Mouse (Mus musculus): ENCODE results near the gene Rapgef3.

Rapgef3 gene

GRCm38 (mm10) chr15:97767280-97768186 is at the start of gene Rapgef3:
Gene Rapgef3, minus strand, starts transcription at chr15:97767972.
- DNase-seq: peak; percentile 95

- DNase-seq: no peak
Observed at GRCm38 (mm10) chr15:97816199-97816994, 48.6 kb upstream of the Rapgef3 start.

- DNase-seq: no peak
Observed at GRCm38 (mm10) chr15:97815254-97815653, 47.5 kb upstream of the Rapgef3 start.

- DNase-seq: no peak
Observed at GRCm38 (mm10) chr15:97814703-97815102, 46.9 kb upstream of the Rapgef3 start.

GRCm38 (mm10) chr15:97813452-97814204 is 45.9 kb upstream of the Rapgef3 start:
- DNase-seq: peak; percentile 78

GRCm38 (mm10) chr15:97812875-97813274 is 45.1 kb upstream of the Rapgef3 start:
- no peak for DNase-seq

GRCm38 (mm10) chr15:97812126-97812525 is 44.4 kb upstream of the Rapgef3 start:
- peak; percentile 91 for DNase-seq

GRCm38 (mm10) chr15:97811307-97811706 is 43.5 kb upstream of the Rapgef3 start:
- DNase-seq: no peak

- DNase-seq: no peak
Observed at GRCm38 (mm10) chr15:97810399-97810798, 42.6 kb upstream of the Rapgef3 start.

- DNase-seq: peak; percentile 86
Observed at GRCm38 (mm10) chr15:97809942-97810341, 42.2 kb upstream of the Rapgef3 start.

- DNase-seq: no peak
Observed at GRCm38 (mm10) chr15:97809206-97809605, 41.4 kb upstream of the Rapgef3 start.

GRCm38 (mm10) chr15:97808532-97808931 is 40.8 kb upstream of the Rapgef3 start:
- no peak for DNase-seq

GRCm38 (mm10) chr15:97807867-97808266 is 40.1 kb upstream of the Rapgef3 start:
- DNase-seq: no peak

GRCm38 (mm10) chr15:97802575-97802974 is 34.8 kb upstream of the Rapgef3 start:
- DNase-seq: no peak

- no peak for DNase-seq
Observed at GRCm38 (mm10) chr15:97801811-97802210, 34.0 kb upstream of the Rapgef3 start.

- no peak for DNase-seq
Observed at GRCm38 (mm10) chr15:97800853-97801252, 33.1 kb upstream of the Rapgef3 start.

- DNase-seq: no peak
Observed at GRCm38 (mm10) chr15:97799446-97799845, 31.7 kb upstream of the Rapgef3 start.

GRCm38 (mm10) chr15:97798134-97798533 is 30.4 kb upstream of the Rapgef3 start:
- DNase-seq: no peak

GRCm38 (mm10) chr15:97796674-97797310 is 29.0 kb upstream of the Rapgef3 start:
- DNase-seq: no peak

GRCm38 (mm10) chr15:97795559-97796235 is 27.9 kb upstream of the Rapgef3 start:
- no peak for DNase-seq

- DNase-seq: no peak
Observed at GRCm38 (mm10) chr15:97794268-97794667, 26.5 kb upstream of the Rapgef3 start.

Measured in kidney, adult 9 months (tissue).